Mouse (Mus musculus) adrenal gland, postnatal 36 days (tissue): ENCODE data around the gene Slc5a6. TPM values are rescaled to one million over a fixed set of nuclear protein-coding genes. Genes with fewer than 3 reads are reported as not detected.
A peak's percentile ranks its signal among the peaks of the same experiment; 100 is the strongest.
"Not testable (repeated sequence)": the region's sequence is repeated elsewhere in the genome, so short reads cannot be mapped to it uniquely, and the experiment has no call there.

Experiments used
- DNase-seq, 2 experiments: peaks; one replicate each; pipeline ENCODE4 v3.0.0; 2021; ENCODE audit warnings: mixed read lengths in 1 of 2
- total RNA-seq, 2 experiments: library from RNA; stranded (reverse); gene quantifications; 2 replicates each; pipeline ENCODE4 v1.2.3; 2021

The Slc5a6 gene
- total RNA-seq, 2 experiments from 2014 or later = 26.6 to 30.3 TPM

DNA sequence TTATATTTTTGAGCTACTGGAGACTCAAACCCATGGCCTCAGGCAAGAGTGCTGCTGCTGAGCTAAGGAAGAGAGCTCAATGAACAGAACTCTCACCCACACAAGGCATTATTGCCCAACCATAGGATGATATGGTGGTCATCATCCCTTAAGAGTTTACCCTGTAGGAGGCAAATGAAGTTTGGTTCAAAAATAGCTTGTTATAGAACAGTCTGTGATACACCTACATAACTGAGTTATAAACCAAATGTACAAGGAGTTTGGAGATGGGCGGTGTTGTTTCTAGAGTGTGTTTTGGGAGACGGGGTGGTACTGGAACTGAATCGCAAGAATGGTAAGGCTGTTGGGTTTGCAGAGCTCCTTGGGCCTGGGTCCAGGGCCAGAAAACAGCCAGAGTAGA lies 21.1 kb upstream of the Slc5a6 start:
- no peak for DNase-seq

DNA sequence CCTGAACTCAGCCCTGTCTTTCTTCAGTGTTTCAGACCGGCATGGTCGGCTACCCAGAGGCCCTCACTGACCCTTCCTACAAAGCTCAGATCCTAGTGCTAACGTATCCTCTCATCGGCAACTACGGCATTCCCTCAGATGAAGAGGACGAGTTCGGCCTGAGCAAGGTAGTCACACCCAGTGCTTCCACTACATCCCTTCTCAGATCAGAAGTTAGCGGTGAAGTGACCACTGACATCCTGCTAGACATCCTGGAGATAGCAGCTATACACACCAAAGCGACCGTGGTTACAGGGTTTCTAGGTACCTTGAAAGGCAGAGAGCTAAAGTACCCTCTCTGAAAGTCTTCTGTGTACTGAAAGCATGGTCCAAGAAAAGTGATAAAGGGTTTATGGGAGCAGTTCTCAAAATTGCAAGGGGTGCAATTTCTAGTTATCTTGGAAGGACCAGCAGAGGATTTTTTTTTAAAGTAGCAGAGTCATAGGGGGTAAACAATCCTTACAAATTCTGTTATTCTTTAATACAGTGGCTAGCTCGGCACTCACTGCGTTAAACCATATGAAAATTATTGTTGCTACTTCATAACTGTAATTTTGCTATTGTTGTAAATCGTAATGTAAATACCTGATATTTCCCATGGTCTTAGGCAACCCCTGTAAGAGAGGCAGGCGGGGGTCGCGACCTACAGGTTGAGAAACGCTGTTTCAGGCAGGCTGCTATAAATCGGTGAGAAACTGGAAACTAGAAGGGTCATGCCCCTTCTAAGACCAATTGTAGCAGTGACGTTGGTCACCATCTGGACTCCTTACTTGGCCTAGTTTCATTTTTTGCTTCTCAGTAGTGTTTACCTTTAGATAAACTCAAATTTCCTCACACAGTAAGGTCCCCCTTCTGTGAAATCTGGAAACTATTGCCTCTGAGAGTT lies 6.8 kb upstream of the Slc5a6 start:
- DNase-seq = no peak

DNA sequence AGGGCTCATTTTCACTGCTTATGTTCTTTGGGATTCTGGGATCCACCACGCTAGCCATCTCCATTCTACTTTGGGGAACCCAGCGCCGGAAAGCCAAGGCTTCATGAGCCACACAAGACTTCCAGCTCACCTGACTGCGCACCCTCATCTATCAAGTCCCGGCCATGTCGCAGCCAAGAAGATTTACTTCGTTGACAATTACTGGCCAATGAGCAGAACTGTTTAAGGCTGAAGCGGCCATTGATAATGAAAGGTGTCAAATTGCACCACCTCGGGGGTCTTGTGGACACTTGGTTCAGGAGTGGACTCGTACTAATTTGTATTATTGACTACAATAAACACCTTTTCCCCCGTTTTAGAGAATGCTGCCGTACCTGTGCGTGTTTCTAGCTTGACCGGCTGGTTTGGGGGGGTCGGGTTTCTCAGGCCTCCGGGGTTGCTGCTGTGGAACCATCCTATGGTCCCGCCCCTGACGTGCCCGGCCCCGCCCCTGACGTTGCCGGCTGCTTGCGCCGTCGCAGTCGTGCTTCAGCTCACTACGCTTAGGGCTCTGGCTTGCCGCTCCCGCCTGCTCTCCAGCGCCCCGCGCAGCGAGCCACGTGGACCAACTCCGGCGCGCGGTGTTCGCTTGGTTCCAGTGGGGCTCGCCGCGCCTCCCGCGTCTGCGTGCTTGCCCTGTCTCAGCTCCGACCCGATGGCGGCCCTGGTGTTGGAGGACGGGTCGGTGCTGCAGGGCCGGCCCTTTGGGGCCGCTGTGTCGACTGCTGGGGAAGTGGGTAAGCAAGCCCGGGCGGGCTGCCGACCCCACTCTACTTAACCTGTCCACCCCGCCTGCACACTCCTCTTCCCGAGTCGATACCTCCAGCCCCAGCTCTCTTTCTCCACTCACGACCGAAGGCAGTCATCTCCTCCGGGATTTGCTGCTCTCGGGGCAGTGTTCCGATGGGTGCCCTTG lies 5.8 kb upstream of the Slc5a6 start, which contains the start of gene Cad:
Cad (plus strand) TSS at position 520 of the 955 bp plus-strand sequence.
- DNase-seq = peak; percentile 98 to 99

DNA sequence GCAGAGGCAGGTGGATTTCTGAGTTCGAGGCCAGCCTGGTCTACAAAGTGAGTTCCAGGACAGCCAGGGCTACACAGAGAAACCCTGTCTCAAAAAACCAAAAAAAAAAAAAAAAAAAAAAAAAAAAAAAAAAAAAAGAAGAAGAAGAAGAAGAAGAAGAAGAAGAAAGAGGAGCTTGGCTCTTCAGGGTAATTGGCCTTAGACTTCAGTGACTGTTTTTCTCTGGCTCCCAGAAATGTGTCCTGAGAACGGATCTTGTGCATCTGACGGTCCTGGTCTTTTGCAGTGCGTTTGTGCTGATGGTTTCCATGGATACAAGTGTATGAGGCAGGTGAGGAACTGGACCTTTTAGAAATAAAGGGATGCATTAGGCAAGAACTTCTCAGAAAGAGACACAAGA lies 5.0 kb upstream of the Slc5a6 start:
- not testable (repeated sequence) for DNase-seq

GRCm38 (mm10) chr5:31050427-31050826 lies 1.7 kb upstream of the Slc5a6 start:
- no peak for DNase-seq

- DNase-seq = peak; percentile 99
Measured at GRCm38 (mm10) chr5:31047848-31048762, 619 bp downstream of the Slc5a6 start, which contains the start of gene Atraid. Gene Atraid (plus strand): TSS chr5:31048312.

- no peak for DNase-seq
Measured at GRCm38 (mm10) chr5:31047074-31047473, 1.6 kb downstream of the Slc5a6 start.

- no peak for DNase-seq
Measured at GRCm38 (mm10) chr5:31046416-31046815, 2.3 kb downstream of the Slc5a6 start.

DNA sequence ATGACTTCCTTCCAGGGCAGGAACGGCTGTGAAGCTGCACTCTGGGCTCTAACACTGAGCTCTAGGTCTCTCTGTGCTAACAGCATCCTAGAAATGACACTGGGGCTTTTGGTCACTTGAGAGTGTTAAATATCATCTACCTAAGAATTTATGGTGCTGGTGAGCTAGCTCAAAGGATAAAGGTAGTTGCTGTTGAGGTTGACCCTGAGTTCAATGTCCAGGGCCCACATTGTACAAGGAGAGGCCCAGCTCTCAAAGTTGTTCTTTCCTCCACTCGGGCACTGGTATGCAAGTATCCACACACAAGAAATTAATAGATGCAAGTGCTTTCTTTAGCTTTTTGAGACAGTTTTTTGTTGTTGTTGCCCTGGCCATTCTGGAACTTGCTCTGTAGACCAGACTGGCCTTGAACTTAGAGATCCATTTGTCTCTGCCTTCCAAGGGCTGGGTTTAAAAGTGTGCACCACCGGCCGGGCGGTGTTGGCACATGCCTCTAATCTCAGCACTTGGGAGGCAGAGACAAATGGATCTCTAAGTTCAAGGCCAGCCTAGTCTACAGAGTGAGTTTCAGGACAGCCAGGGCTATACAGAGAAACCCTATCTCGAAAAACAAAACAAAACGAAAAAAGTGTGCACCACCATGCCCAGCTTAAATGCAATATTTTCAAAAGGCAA lies 10.4 kb downstream of the Slc5a6 start:
- peak; percentile 69 to 72 for DNase-seq

DNA sequence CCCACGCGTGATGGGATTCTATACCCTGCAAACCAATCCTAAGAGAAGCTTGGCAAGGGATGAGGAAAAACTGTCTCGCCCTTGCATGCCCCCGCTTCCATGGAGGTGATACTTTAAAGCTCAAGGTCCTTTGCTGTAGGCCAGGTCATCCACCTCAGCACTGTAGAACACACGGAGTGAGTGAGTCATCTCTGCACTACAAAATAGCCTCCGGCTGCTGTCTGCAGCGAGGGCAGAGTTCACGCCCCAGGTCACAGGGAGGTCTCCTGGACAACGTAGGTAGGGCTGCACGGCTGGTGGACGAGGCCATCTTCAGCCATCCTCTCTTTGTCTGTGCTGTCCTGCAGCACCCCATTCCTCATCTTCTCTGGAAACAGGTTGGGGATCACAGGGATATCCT lies 12.2 kb downstream of the Slc5a6 start:
- DNase-seq = peak; percentile 18 to 32

DNA sequence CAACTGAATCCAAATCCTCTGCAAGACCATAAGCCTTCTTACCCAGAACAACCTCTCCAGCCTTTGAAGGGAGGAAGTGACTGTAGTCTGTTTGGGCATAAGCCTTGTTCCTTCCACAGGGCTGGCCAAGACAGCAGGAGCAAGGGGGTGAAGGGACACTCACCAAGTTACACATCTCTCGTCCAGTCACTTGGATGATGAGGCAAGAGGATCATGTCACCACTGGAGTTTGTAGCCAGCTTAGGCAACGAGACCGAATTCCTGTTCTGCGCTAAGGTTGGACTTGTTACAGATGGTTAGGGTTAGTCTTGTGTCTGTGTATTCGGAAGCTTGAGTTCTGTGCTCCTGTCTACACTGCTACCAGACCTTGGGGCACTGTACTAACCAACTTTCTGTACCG lies 14.1 kb downstream of the Slc5a6 start:
- peak in 1 of 2 experiments; percentile 28 for DNase-seq

DNA sequence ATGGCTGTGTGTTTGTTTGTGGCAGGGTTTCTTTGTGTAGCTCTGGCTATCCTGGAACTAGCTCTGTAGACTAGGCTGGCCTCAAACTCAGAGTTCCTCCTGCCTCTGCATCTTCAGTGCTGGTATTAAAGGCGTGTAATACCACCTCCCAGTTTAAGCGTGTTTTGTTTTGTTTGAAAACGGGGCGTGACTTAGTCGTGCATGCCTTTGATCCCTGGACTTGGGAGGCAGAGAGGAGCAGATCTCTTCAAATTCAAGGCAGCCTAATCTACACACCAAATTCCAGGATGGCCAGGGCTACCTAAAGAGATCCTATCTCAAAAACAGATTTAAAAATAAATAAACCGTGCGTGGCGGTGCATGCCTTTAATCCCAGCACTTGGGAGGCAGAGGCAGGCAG lies 17.2 kb downstream of the Slc5a6 start:
- no peak for DNase-seq

GRCm38 (mm10) chr5:31030926-31031325 lies 17.8 kb downstream of the Slc5a6 start:
- no peak for DNase-seq

GRCm38 (mm10) chr5:31024641-31025040 lies 24.1 kb downstream of the Slc5a6 start:
- DNase-seq = no peak

DNA sequence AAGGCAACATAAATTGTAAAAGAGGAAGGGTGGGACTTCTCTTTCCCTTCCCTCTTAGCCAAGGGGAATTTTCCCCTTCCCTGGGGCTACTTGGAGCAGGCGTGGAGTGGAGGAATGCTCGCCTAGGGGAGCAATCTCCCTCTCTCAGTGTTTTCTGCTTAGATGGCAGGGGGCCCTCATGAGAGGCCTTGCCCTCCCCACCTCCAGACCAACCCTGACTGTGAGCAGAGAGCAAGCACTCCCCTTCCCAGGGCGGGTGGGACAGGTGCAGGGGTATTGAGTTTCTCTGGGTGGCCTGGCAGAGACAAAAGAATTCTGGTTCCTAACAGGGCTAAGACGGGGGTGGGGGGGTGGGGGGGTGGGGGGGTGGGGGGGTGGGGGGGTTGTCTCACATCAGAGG lies 25.5 kb downstream of the Slc5a6 start:
- no peak for DNase-seq

DNA sequence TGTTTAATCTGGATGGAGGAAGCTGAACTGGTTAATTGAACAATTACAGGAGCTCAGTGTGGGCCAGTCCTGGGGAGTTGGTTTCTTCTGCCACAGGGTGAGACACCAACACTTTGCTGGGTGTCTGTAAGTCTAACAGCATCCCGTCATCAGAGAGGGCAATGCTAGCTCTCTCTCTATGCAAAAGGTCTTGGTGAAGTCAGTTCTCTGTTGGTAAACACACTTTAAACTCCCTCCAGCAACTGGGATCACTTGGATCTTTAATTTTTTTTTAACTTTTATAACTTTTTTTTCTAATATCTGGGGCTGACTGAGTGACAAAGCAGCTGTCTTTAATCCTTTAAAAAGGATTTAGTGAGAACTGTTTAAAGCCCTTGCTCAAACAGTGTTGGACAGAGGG lies 26.0 kb downstream of the Slc5a6 start:
- no peak for DNase-seq

DNA sequence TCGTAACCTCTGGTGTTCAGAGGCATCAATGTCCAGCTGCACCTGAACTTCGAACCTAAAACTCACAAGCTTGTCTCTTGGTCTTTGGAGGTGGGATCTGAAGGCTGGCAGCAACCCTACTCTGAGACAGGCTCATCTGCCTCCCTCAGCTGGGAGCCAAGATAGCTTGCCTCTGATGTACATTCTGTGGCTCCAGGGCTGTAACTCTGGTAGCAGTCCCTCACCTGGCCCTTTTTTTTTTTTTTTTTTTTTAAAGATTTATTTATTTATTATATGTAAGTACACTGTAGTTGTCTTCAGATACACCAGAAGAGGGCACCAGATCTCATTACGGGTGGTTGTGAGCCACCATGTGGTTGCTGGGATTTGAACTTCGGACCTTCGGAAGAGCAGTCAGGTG lies 26.9 kb downstream of the Slc5a6 start:
- DNase-seq = not testable (repeated sequence)

DNA sequence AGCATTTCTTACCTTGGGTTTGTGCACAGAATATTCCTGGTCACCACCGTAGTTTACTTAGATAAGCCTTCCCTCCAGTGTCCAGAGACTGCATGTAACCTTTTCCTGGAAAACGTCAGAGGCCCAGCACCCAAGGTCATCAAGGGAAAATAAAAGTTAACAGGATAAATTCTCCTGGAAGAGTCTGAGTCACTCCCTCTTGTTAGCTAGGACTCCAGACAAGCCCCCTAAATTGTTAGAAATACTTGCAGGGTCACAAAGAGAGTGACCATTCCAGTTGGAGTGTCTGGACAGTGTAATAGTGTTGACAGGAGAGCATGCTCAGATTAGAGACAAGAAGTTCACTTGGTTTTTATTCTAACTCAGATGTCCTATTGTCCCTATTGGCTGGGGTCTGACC lies 32.8 kb downstream of the Slc5a6 start:
- DNase-seq = peak in 1 of 2 experiments; percentile 15

DNA sequence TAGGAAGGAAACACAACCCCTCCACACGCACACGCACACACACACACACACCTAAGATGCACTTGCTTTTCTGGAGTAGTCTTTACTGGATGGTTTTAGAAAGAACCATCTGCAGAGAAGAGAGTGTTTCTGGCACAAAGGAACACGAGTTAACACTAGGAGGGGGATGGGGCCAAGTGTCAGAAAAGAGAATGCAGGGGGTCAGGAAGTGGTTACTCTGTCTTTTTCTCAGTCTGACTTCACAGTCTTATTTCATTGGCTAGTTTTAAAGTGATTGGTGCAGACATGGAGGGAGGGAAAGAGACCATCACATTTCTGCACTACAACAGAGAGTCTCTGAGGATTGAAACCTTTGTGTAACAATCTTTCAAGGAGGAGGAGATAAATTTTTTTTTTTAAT lies 36.0 kb downstream of the Slc5a6 start:
- DNase-seq = no peak

DNA sequence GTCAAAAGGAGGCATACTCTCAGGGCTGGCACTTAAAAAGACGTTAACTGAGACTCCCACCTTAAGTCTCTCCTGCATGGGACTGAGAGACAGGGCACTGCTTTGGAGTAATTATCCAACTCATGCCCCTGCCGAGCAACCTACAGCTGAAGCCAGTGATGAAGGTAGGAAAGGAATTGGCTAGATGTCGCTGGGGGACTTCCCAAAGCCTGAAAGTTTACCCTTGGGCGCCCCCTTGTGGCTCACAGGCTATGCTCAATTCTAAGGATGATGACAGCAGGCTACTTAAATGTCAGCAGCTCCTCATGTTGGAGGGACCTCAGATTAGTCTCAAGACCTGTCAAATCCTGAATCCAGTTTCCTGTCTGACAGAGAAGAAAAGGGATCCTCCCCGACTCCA lies 44.5 kb downstream of the Slc5a6 start:
- DNase-seq = peak; percentile 93

GRCm38 (mm10) chr5:31001560-31001959 lies 47.2 kb downstream of the Slc5a6 start:
- no peak for DNase-seq
